Mouse (Mus musculus) hindbrain, embryonic 12.5 days (tissue): ENCODE data around the gene Slc44a4. TPM values are rescaled to one million over a fixed set of nuclear protein-coding genes. Genes with fewer than 3 reads are reported as not detected.
"Not testable (repeated sequence)": the region's sequence is repeated elsewhere in the genome, so short reads cannot be mapped to it uniquely, and the experiment has no call there.

Experiments
- ATAC-seq: fragments of 200-750 bp; cut with Nextera tagmentation; 2 replicates; pipeline ENCODE4 v1.8.0; 2017; ENCODE audit warnings: moderate TSS enrichment; ENCODE audit not compliant: low FRiP score
- H3K27ac ChIP-seq: fragments of 300-500 bp; sonication (generic); 2 replicates; pipeline ENCODE4 v1.5.1; 2016; ENCODE audit warnings: mild to moderate bottlenecking
- H3K27me3 ChIP-seq: fragments of 300-500 bp; sonication (generic); 2 replicates; pipeline ENCODE4 v1.6.1; 2016; ENCODE audit warnings: mild to moderate bottlenecking
- H3K36me3 ChIP-seq: fragments of 300-500 bp; sonication (generic); 2 replicates; pipeline ENCODE4 v1.6.1; 2016; ENCODE audit warnings: mild to moderate bottlenecking
- H3K4me1 ChIP-seq: fragments of 300-500 bp; sonication (generic); 2 replicates; pipeline ENCODE4 v1.6.1; 2016
- H3K4me2 ChIP-seq: fragments of 300-500 bp; sonication (generic); replicated peaks from 2 replicates; pipeline ENCODE4 v1.6.1; 2016; ENCODE audit warnings: mild to moderate bottlenecking
- H3K4me3 ChIP-seq: fragments of 300-500 bp; sonication (generic); 2 replicates; pipeline ENCODE4 v1.5.1; 2016; ENCODE audit warnings: mild to moderate bottlenecking
- H3K9ac ChIP-seq: fragments of 300-500 bp; sonication (generic); 2 replicates; pipeline ENCODE4 v1.6.1; 2016; ENCODE audit warnings: mild to moderate bottlenecking, moderate library complexity
- H3K9me3 ChIP-seq: fragments of 300-500 bp; sonication (generic); replicated peaks from 2 replicates; pipeline ENCODE4 v1.6.1; 2016; ENCODE audit warnings: mild to moderate bottlenecking
- WGBS: fragments of 180-500 bp; shearing (Covaris S2); methylation state at CpG from one replicate; pipeline ENCODE4 v1.1.7; 2016; 5-methylcytosine and 5-hydroxymethylcytosine counted together
- polyA plus RNA-seq: library from polyadenylated mRNA; unstranded; fragments of >200 nt; fragmentation: Nextera tagmentation; extraction: Ambion mirVana; gene quantifications from 2 replicates; pipeline ENCODE4 v1.2.1, GENCODE M21; 2016

The Slc44a4 gene
- polyA plus RNA-seq, 1 experiment from 2014 or later: 0.15 TPM

GRCm38 (mm10) chr17:34931735-34932098 is 17.5 kb downstream of the Slc44a4 start:
- no peak; the same call in 1 of the 2 replicates for ATAC-seq
- H3K4me3 ChIP-seq: peak overlapping the region; percentile 65
- H3K9me3 ChIP-seq: no peaks in the 10 kb centered on the region
- H3K36me3 ChIP-seq: peaks cover 13% of the 10 kb centered on the region; the same call in 1 of the 2 replicates
- peak overlapping the region; percentile 80 for H3K9ac ChIP-seq
- H3K27me3 ChIP-seq: no peaks in the 10 kb centered on the region
- 13% methylated on average over 14 of the region's 14 CpGs for WGBS
- peaks cover 15% of the 10 kb centered on the region for H3K4me1 ChIP-seq
- peak overlapping the region; percentile 98 for H3K4me2 ChIP-seq
- H3K27ac ChIP-seq: peak overlapping the region; percentile 36; the same call in 1 of the 2 replicates

- H3K27me3 ChIP-seq: no peaks in the 10 kb centered on the region
- H3K4me3 ChIP-seq: peak overlapping the region; percentile 65
- no peak for ATAC-seq
- H3K4me1 ChIP-seq: peaks cover 15% of the 10 kb centered on the region
- no peak overlapping the region for H3K27ac ChIP-seq
- H3K9ac ChIP-seq: peak overlapping the region; percentile 80
- 92% methylated on average over 8 of the region's 8 CpGs for WGBS
- H3K36me3 ChIP-seq: peaks cover 13% of the 10 kb centered on the region; the same call in 1 of the 2 replicates
- peak overlapping the region; percentile 98 for H3K4me2 ChIP-seq
- no peaks in the 10 kb centered on the region for H3K9me3 ChIP-seq
Measured at GRCm38 (mm10) chr17:34932287-34932686, 18.0 kb downstream of the Slc44a4 start.

- Histone ChIP-seq H3K4me3 (no peak overlapping the region), H3K9ac (0 out of 2 replicates have a peak overlapping the region, but pooled peaks have one; percentile 23), H3K36me3 (peaks cover 13% of the 10 kb centered on the region; the same call in 1 of the 2 replicates), H3K9me3 (no peaks in the 10 kb centered on the region), H3K4me1 (peaks cover 15% of the 10 kb centered on the region), H3K27ac (no peak overlapping the region), H3K27me3 (no peaks in the 10 kb centered on the region), H3K4me2 (no peak overlapping the region)
- ATAC-seq: no peak
- 68% methylated on average over 24 of the region's 24 CpGs for WGBS
Measured at GRCm38 (mm10) chr17:34934031-34934430, 19.8 kb downstream of the Slc44a4 start.

GRCm38 (mm10) chr17:34934830-34935229 is 20.6 kb downstream of the Slc44a4 start:
- Histone ChIP-seq H3K27ac (no peak overlapping the region), H3K36me3 (peaks cover 13% of the 10 kb centered on the region; the same call in 1 of the 2 replicates), H3K9ac (no peak overlapping the region; the same call in 1 of the 2 replicates), H3K9me3 (no peaks in the 10 kb centered on the region), H3K4me2 (no peak overlapping the region), H3K4me1 (peaks cover 15% of the 10 kb centered on the region), H3K27me3 (no peaks in the 10 kb centered on the region), H3K4me3 (no peak overlapping the region)
- ATAC-seq: no peak
- WGBS: 42% methylated on average over 8 of the region's 8 CpGs

- no peak for ATAC-seq
- Histone ChIP-seq H3K27me3 (no peaks in the 10 kb centered on the region), H3K4me2 (no peak overlapping the region), H3K4me3 (no peak overlapping the region), H3K9ac (no peak overlapping the region), H3K9me3 (no peaks in the 10 kb centered on the region), H3K27ac (no peak overlapping the region), H3K36me3 (peaks cover 13% of the 10 kb centered on the region; the same call in 1 of the 2 replicates), H3K4me1 (peaks cover 14% of the 10 kb centered on the region; the same call in 1 of the 2 replicates)
- 85% methylated on average over 6 of the region's 6 CpGs for WGBS
Measured at GRCm38 (mm10) chr17:34937960-34938505, 23.8 kb downstream of the Slc44a4 start.

- H3K27ac ChIP-seq: no peak overlapping the region
- WGBS: 12% methylated on average over 15 of the region's 15 CpGs
- peak overlapping the region; percentile 5; the same call in 1 of the 2 replicates for H3K9ac ChIP-seq
Measured at GRCm38 (mm10) chr17:34941344-34942041, 27.2 kb downstream of the Slc44a4 start.

GRCm38 (mm10) chr17:34943128-34943815 is 29.0 kb downstream of the Slc44a4 start:
- 80% methylated on average over 4 of the region's 4 CpGs for WGBS
- Histone ChIP-seq H3K4me1 (peaks cover 6% of the 10 kb centered on the region; the same call in 1 of the 2 replicates), H3K9ac (no peak overlapping the region), H3K36me3 (no peaks in the 10 kb centered on the region), H3K27ac (no peak overlapping the region), H3K9me3 (no peaks in the 10 kb centered on the region), H3K4me2 (no peak overlapping the region), H3K27me3 (no peaks in the 10 kb centered on the region), H3K4me3 (no peak overlapping the region)
- no peak for ATAC-seq

More at GRCm38 (mm10) chr17:34941344-34942041, 27.2 kb downstream of the Slc44a4 start:
- H3K9me3 ChIP-seq: no peaks in the 10 kb centered on the region
- H3K36me3 ChIP-seq: no peaks in the 10 kb centered on the region
- peaks cover 6% of the 10 kb centered on the region; the same call in 1 of the 2 replicates for H3K4me1 ChIP-seq
- no peak for ATAC-seq
- peak overlapping the region; percentile 15 for H3K4me3 ChIP-seq
- no peaks in the 10 kb centered on the region for H3K27me3 ChIP-seq
- peak overlapping the region; percentile 43 for H3K4me2 ChIP-seq

GRCm38 (mm10) chr17:34944362-34944761 is 30.1 kb downstream of the Slc44a4 start:
- Histone ChIP-seq H3K27ac (no peak overlapping the region), H3K9me3 (no peaks in the 10 kb centered on the region), H3K9ac (no peak overlapping the region)

GRCm38 (mm10) chr17:34946486-34947140 is 32.3 kb downstream of the Slc44a4 start:
- WGBS: 93% methylated on average over 5 of the region's 5 CpGs
- Histone ChIP-seq H3K9ac (no peak overlapping the region), H3K9me3 (no peaks in the 10 kb centered on the region), H3K27ac (no peak overlapping the region), H3K4me3 (no peak overlapping the region), H3K4me2 (no peak overlapping the region), H3K4me1 (peaks cover 16% of the 10 kb centered on the region), H3K36me3 (peaks cover 17% of the 10 kb centered on the region), H3K27me3 (no peaks in the 10 kb centered on the region)
- no peak for ATAC-seq

More at GRCm38 (mm10) chr17:34944362-34944761, 30.1 kb downstream of the Slc44a4 start:
- no peak overlapping the region for H3K4me2 ChIP-seq
- peaks cover 1% of the 10 kb centered on the region for H3K36me3 ChIP-seq
- no peaks in the 10 kb centered on the region for H3K27me3 ChIP-seq
- ATAC-seq: no peak
- H3K4me1 ChIP-seq: peaks cover 6% of the 10 kb centered on the region; the same call in 1 of the 2 replicates
- no peak overlapping the region for H3K4me3 ChIP-seq

GRCm38 (mm10) chr17:34947606-34948005 is 33.3 kb downstream of the Slc44a4 start:
- Histone ChIP-seq H3K27ac (peak overlapping the region; percentile 35; the same call in 1 of the 2 replicates), H3K27me3 (no peaks in the 10 kb centered on the region), H3K9ac (no peak overlapping the region), H3K4me3 (no peak overlapping the region), H3K4me2 (no peak overlapping the region), H3K36me3 (peaks cover 17% of the 10 kb centered on the region), H3K9me3 (no peaks in the 10 kb centered on the region), H3K4me1 (peaks cover 13% of the 10 kb centered on the region)
- WGBS: 35% methylated on average over 8 of the region's 8 CpGs
- no peak for ATAC-seq

- peaks cover 13% of the 10 kb centered on the region for H3K4me1 ChIP-seq
- not testable (repeated sequence) for H3K4me2 ChIP-seq, H3K27me3 ChIP-seq, ATAC-seq, H3K27ac ChIP-seq, H3K9me3 ChIP-seq, H3K4me3 ChIP-seq, H3K9ac ChIP-seq
- 65% methylated on average over 9 of the region's 9 CpGs for WGBS
- peaks cover 17% of the 10 kb centered on the region for H3K36me3 ChIP-seq
Measured at GRCm38 (mm10) chr17:34948721-34949552, 34.7 kb downstream of the Slc44a4 start.
